19 mouse cellular contexts compared by ENCODE assay signal in genomic region chr10:24629086-24629720, GRCm38 (mm10). TPM values are rescaled to one million over a fixed set of nuclear protein-coding genes. Genes with fewer than 3 reads are reported as not detected.
DNase-seq lines count a peak whose midpoint lies in the region; ATAC-seq and TF ChIP-seq lines count a peak whose summit lies in the region.
"Had no signal": no experiment of that assay in that cellular context is flagged by ENCODE, and none has a peak within 500 bp of the region (broad histone marks: within the 10 kb centered on the region; RNA-seq: fewer than 3 reads in every experiment).

No protein-coding gene starts in this region.

- 52% methylated on average over 9 of the region's 9 CpGs for WGBS in lung, embryonic 14.5 days
- WGBS in intestine, postnatal 0 days = 36% methylated on average over 9 of the region's 9 CpGs

- no peaks in the 10 kb centered on the region for H3K27me3 ChIP-seq in lung, embryonic 14.5 days (ENCODE audit: insufficient read depth, low read length)
- H3K27me3 ChIP-seq in Patski = no peaks in the 10 kb centered on the region
- no peaks in the 10 kb centered on the region for H3K27me3 ChIP-seq in intestine, postnatal 0 days (replicated peaks; ENCODE audit: control insufficient read depth, insufficient read depth, low read length)
- H3K27me3 ChIP-seq: CH12.LX; heart, embryonic 15.5 days; hindbrain, embryonic 15.5 days; limb, embryonic 13.5 days; midbrain, embryonic 13.5 days had no signal

- peak overlapping the region; percentile 42; the same call in 1 of the 2 replicates for H3K27ac ChIP-seq in lung, embryonic 14.5 days (ENCODE audit: low read depth)
- peak overlapping the region; percentile 94 for H3K27ac ChIP-seq in intestine, postnatal 0 days (ENCODE audit: low read depth, low read length)
- H3K27ac ChIP-seq: heart, embryonic 15.5 days; hindbrain, embryonic 15.5 days; limb, embryonic 13.5 days; midbrain, embryonic 13.5 days had no signal

- in situ Hi-C loops in Patski (cut with MboI; ENCODE audit: low pct_unique_long_range_greater_than_20kb) = loop anchor here (5.0 to 25.0 kb wide), 3 partner anchors 462 to 814 kb away; no protein-coding TSS in a partner anchor

- DNase-seq in lung, embryonic 14.5 days = peak; percentile 38
- DNase-seq in lung, postnatal 10 days = no peak
- DNase-seq in Patski (ENCODE audit: low read depth, low spot score) = no peak
- no peak for DNase-seq in layer of hippocampus, adult 8-10 months (ENCODE audit: low spot score in 2 of 2)
- no peak for DNase-seq in layer of hippocampus, postnatal 10 days (ENCODE audit: low spot score in 2 of 2)
- DNase-seq in layer of hippocampus, adult 9-10 months (ENCODE audit: low spot score) = no peak
- DNase-seq: adrenal gland, adult 2 months; cerebellum, adult 8-10 months; forebrain, postnatal 0 days; gastrocnemius, postnatal 14 days; kidney, postnatal 10 days; thymus, postnatal 25 days had no signal

- POLR2A ChIA-PET in Patski (lab: Charles Lee) = no interaction called here

- H3K36me3 ChIP-seq in lung, embryonic 14.5 days (ENCODE audit: insufficient read depth) = no peaks in the 10 kb centered on the region
- no peaks in the 10 kb centered on the region for H3K36me3 ChIP-seq in intestine, postnatal 0 days (ENCODE audit: control insufficient read depth, insufficient read depth)
- H3K36me3 ChIP-seq: heart, embryonic 15.5 days; hindbrain, embryonic 15.5 days; limb, embryonic 13.5 days; midbrain, embryonic 13.5 days had no signal

- no peak overlapping the region for H3K4me3 ChIP-seq in lung, embryonic 14.5 days (ENCODE audit: low read depth, low read length)
- no peak overlapping the region for H3K4me3 ChIP-seq in intestine, postnatal 0 days (ENCODE audit: low read depth, low read length)
- H3K4me3 ChIP-seq: heart, embryonic 15.5 days; hindbrain, embryonic 15.5 days; limb, embryonic 13.5 days; midbrain, embryonic 13.5 days had no signal

- CTCF ChIA-PET in Patski (lab: Charles Lee) = interaction anchor here (0.7 to 1.8 kb wide), 2 partner anchors 161 to 331 kb away, joined by 3 to 9 read pairs; no protein-coding TSS in a partner anchor

- peak; percentile 50 for ATAC-seq in lung, embryonic 14.5 days (ENCODE audit: insufficient read depth)
- ATAC-seq in Patski = peak; percentile 76
- ATAC-seq in intestine, postnatal 0 days = peak; percentile 91
- ATAC-seq in megakaryocyte-erythroid progenitor cell, adult 5-6 weeks (replicated peaks; ENCODE audit: low FRiP score, low TSS enrichment, poor library complexity, severe bottlenecking) = peak; percentile 72
- ATAC-seq: forebrain, postnatal 0 days; midbrain, embryonic 13.5 days had no signal

- H3K4me2 ChIP-seq in lung, embryonic 14.5 days = peak overlapping the region; percentile 19; the same call in 1 of the 2 replicates
- H3K4me2 ChIP-seq in intestine, postnatal 0 days (replicated peaks; ENCODE audit: low read depth) = peak overlapping the region; percentile 62
- H3K4me2 ChIP-seq: heart, embryonic 15.5 days; hindbrain, embryonic 15.5 days; limb, embryonic 13.5 days; midbrain, embryonic 13.5 days had no signal

- H3K4me1 ChIP-seq in lung, embryonic 14.5 days (ENCODE audit: insufficient read depth) = no peaks in the 10 kb centered on the region
- no peaks in the 10 kb centered on the region for H3K4me1 ChIP-seq in intestine, postnatal 0 days (replicated peaks; ENCODE audit: control insufficient read depth, insufficient read depth, low read length)
- H3K4me1 ChIP-seq: heart, embryonic 15.5 days; hindbrain, embryonic 15.5 days had no signal

- no peaks in the 10 kb centered on the region for H3K9me3 ChIP-seq in lung, embryonic 14.5 days (ENCODE audit: low read depth, low read length)
- no peaks in the 10 kb centered on the region for H3K9me3 ChIP-seq in intestine, postnatal 0 days (ENCODE audit: control insufficient read depth)
- H3K9me3 ChIP-seq: heart, embryonic 15.5 days; hindbrain, embryonic 15.5 days; limb, embryonic 13.5 days; midbrain, embryonic 13.5 days had no signal

- H3K9ac ChIP-seq in lung, embryonic 14.5 days = no peak overlapping the region
- H3K9ac ChIP-seq in intestine, postnatal 0 days (ENCODE audit: low read depth, low read length) = no peak overlapping the region; the same call in 1 of the 2 replicates
- H3K9ac ChIP-seq: forebrain, postnatal 0 days; heart, embryonic 15.5 days; hindbrain, embryonic 15.5 days; limb, embryonic 13.5 days; midbrain, embryonic 13.5 days had no signal

- no peak for TF ChIP-seq CTCF in lung, embryonic 14.5 days (IDR thresholded peaks at IDR 0.05; ENCODE audit: low read depth)
- TF ChIP-seq CTCF in Patski (IDR thresholded peaks at IDR 0.05) = no peak
- no peak for TF ChIP-seq CTCF in intestine, postnatal 0 days (IDR thresholded peaks at IDR 0.05; ENCODE audit: low read depth)

RNA-seq across cellular contexts. Expression of gene Ccn2, which starts 34.0 kb away (rescaled TPM):
- polyA plus RNA-seq in lung, embryonic 14.5 days (2014; fragmentation: Nextera tagmentation; extraction: Ambion mirVana) = 9.8 and 10.5 TPM in 2 replicates
- 124 TPM for polyA plus RNA-seq in Patski (2021)
- 7.8 and 10.2 TPM in 2 replicates for polyA plus RNA-seq in intestine, postnatal 0 days (2015; fragmentation: Nextera tagmentation; extraction: Ambion mirVana)
- not detected in 2 replicates for total RNA-seq in megakaryocyte-erythroid progenitor cell, adult 5-6 weeks (2014; fragmentation: Nextera tagmentation)
- not detected in 2 replicates for total RNA-seq in megakaryocyte-erythroid progenitor cell, adult 5-6 weeks (2017)
- total RNA-seq in layer of hippocampus, adult 8-10 months (2022) = 10 to 100 TPM in 3 of 4 experiments, 1 to 10 TPM in 1; 9.8 to 18.3 (median 10.7) TPM
- total RNA-seq in layer of hippocampus, postnatal 10 days (2021) = 10 to 100 TPM; 10.8 to 13.1 TPM
- total RNA-seq: CH12.LX had no signal

Comparison
In these comparisons a context has a peak if more than half of its experiments do, and no peak if none do; other contexts are left out.
1. RNA of gene Ccn2, which starts 34.0 kb away (total RNA-seq): 10.8 to 13.1 TPM in layer of hippocampus, postnatal 10 days and 9.8 to 18.3 TPM in layer of hippocampus, adult 8-10 months; not detected in megakaryocyte-erythroid progenitor cell, adult 5-6 weeks; every median in the first group is over 10 times any median in the second.
2. Peak in every context shown above with its lines, with median percentiles within 50 percentile points of each other: ATAC-seq.